Mouse (Mus musculus): ENCODE results near the gene 5730522E02Rik. TPM values are rescaled to one million over a fixed set of nuclear protein-coding genes. Genes with fewer than 3 reads are reported as not detected.
A peak's percentile ranks its signal among the peaks of the same experiment; 100 is the strongest.

5730522E02Rik gene
- polyA plus RNA-seq, 1 experiment = 0.62 TPM

GRCm38 (mm10) chr11:25819789-25820188 lies 390.8 kb downstream of the 5730522E02Rik start:
- DNase-seq (ENCODE audit: low read depth) = no peak

- DNase-seq (ENCODE audit: low read depth) = no peak
Measured at GRCm38 (mm10) chr11:25813446-25813845, 397.1 kb downstream of the 5730522E02Rik start.

DNA sequence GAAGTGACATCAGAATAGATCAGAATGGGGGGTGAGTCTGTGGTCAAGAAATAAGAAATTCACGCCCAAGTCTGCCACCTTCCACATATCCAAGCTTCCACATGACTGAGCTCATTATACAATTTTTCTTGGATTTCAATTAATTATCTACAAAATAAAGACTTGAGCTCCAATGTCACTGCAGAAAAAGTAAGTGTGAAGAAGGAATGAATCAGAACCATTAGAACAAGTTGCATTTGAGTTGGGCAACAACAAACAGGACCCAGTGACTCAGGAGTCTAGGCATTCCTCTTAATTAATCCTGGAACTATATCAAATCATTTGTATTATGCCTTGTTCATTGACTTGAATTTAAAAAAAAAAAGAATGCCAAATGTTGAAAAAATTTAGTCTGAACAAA lies 422.9 kb downstream of the 5730522E02Rik start:
- no peak for DNase-seq (ENCODE audit: low read depth)

- no peak for DNase-seq (ENCODE audit: low read depth)
Measured at GRCm38 (mm10) chr11:25772231-25772630, 438.3 kb downstream of the 5730522E02Rik start.

DNA sequence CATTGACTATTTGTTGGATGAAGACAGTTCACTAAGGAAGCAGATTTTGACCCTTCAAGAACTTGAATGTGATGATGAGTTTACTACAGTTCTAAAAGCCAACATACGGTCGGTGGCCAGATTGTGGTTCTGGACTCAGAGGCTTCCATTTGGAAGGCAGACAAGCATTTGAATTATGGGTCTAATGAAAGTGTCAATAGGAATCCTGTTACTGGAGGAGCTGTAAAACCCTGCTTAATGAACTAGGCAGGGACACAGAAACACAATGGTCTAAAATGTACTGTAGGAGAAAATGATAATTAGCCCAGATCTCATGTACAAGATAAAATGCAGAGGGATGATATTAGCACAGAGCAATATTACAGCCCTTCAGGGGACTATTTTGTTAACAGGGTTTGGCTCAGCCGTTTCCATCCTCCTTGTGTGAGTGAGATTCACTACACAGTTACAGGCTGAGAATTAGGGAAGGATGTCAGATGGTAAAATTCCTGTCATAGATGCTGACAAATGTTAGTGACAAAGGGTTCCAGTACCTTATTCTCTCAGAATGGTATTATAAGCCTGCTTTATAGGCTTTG lies 439.5 kb downstream of the 5730522E02Rik start:
- DNase-seq (ENCODE audit: low read depth) = no peak

DNA sequence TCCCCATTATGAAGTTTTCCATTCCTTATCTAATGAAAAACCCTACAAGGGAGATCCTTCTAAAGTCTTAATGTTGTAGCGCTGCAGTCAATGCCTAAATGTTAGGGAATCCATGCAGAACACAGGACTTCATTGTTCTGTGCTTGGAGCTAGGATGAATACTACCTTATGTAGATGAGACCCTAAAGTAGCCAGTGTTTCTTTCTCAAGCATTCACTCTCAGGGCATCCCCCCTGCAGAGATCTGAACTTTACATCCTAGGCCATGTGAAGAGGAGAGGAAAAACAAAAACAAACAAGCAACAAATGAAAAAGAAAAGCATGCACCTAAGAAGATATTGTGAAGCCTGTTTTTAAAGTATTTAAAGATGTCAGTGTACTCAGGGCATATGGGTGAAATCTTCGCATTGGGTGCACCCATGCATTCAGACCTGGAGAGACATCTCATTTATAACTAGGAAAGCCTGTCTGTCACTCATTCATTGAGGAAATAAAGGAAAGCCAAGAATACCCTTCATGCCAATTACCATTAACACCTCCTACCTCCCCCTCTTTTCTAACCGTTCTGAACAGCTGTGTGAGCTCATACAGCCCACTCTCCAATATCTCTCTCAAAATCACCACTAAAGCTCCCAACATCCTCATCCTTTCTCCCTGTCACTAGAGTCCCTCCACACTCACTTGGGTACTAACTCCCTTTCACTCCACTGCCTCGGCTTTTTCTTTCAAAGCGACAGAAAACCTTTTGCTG lies 442.8 kb downstream of the 5730522E02Rik start:
- no peak for DNase-seq (ENCODE audit: low read depth)

DNA sequence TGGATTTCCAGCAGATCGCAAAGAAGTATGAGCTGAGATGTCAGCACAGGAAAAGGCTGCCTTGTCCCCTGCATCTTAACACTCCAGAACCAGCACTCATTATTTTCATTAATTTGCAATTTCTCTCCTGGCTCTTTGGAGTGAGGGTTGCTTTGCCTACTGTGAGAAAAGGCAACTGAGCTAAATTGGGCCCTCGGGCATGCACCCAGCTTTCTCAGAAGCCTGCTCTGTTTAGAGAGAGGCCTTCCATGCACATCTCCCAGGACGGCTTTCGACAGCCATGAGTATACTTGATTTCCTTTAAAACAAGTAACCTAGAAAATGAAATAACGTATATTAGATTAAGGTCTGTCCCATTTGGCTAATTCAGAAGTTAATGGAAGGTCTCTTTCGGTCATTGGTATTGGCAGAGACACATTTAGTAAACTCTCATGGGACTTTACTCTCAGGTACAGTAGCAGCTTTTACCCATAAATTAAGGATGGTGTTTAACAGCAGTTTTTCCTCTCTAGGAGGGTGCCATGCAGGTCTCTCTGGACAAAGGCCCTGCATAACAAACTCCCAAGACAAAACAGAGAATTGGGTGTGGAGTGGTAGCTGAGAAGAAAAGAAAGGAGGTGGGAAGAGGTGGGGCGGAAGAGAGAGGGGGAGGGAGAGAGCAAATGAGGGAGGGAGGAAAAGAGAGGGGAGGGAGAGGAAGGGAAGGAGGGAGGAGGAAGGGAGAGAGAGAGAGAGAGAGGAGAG lies 457.2 kb downstream of the 5730522E02Rik start:
- no peak for DNase-seq (ENCODE audit: low read depth)

- no peak for DNase-seq (ENCODE audit: low read depth)
Measured at GRCm38 (mm10) chr11:25752418-25752817, 458.1 kb downstream of the 5730522E02Rik start.

DNA sequence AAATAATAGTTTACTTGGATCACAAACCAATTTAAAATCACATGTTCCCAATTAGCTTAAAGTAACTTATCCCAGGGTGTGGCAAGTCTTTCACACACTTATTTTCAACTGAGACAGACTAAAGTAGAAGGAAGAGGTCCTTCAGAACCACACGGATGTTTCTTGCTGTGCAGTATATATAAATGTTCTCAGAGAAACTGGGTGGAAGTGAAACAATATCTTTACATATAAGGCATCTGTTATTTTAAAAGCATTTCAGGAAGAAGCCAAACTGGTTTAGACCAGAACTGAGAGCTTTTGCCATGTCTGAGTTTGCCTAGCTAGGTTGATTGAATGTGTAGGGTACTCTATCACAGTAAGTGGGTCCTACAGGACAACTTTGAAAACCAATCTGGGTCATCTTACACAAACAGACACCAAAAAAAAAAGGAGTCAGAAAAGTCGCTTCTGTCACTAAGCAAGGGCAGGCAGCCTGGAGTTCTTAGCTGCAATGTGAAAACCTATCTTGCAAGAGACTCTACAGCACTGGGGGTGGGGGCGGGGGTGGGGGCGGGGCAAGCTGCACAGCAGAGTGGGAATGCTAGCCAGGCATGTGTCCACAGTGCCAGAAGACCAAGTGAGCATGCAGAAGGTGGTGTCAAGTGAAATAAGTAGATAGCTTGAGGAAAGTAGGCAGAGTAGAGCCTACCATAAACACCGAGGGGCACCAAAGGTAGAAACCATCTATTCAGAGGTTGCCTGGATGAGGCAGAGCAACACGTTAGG lies 463.3 kb downstream of the 5730522E02Rik start:
- no peak for DNase-seq (ENCODE audit: low read depth)

DNA sequence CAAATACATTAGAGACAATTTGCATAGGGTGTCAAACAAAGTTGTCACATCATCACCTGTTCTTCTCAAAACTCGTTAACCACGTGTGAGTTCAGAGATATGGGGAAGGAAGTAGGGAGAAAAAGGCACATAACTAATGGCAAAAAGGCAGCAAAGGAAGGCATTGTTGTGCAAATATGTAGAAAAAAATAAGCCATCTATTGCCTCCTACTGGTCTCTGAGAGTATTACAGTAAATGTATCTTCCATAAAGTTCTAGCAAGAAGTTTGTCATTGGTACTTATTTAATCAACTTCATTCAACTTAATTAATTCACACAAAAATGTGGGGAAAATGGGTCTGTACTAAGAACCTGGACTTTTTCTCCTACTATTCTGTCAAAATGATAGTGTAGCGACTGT lies 466.9 kb downstream of the 5730522E02Rik start:
- no peak for DNase-seq (ENCODE audit: low read depth)

DNA sequence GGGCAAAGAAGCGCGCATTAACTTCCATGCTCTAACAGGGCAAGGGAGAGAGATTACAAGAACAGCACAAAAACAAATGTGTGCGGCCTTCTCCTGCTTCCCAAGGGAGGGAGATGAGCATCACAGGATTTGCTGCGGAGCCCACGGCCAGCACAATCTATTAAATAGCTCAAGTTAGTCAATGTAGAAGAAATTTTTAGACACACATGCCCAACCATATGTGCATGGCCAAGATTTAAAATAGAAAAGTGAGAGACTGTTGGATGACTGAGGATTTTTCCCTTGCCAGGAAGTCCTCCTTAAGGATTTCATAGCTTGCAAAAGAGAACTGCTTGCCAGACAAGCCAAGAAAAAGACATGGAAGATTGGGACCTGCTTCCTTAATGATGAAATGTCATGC lies 473.3 kb downstream of the 5730522E02Rik start:
- DNase-seq (ENCODE audit: low read depth) = no peak

GRCm38 (mm10) chr11:25729476-25729875 lies 481.1 kb downstream of the 5730522E02Rik start:
- no peak for DNase-seq (ENCODE audit: low read depth)

DNA sequence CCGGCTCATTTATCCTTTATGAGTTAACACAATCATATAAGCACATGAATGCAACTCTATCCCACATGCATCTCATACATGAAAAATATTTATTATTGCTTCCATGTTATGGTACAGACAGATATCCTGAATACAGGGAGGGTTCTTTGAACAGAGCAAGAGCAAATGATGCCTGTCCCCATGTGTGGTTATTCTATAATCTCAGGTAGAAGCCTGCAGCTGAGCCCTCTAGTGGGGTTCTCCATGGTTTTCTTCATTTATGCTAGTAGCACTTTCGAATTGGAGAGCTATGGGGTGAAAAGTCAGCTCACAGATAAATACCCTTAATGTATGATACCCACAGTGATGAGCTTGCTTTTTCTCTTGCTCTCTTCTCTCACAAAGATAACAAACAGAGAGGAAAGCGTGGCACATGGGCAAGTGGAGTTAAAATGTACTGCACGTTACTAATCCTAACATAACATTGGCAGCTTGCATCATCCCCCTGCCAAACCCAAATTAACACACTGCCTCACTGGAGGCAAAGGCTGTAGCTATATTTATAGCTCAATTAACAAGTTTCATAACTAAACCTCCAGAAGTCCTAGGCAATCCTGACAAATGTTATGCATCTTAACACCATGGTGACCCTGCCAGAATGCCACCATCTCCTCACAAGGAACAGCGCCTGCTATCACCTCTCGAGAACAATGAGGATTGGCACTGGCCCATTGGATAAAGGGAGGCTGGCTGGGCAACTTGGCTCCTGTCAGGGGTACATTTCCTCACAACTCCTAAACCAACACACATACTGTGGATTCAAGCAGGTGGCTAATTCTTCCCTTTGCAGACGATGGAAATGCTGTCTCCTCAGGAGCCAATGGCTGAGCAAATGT lies 494.9 kb downstream of the 5730522E02Rik start:
- peak; percentile 33 for DNase-seq (ENCODE audit: low read depth)

- DNase-seq (ENCODE audit: low read depth) = no peak
Measured at GRCm38 (mm10) chr11:25710559-25710958, 500.0 kb downstream of the 5730522E02Rik start.

DNA sequence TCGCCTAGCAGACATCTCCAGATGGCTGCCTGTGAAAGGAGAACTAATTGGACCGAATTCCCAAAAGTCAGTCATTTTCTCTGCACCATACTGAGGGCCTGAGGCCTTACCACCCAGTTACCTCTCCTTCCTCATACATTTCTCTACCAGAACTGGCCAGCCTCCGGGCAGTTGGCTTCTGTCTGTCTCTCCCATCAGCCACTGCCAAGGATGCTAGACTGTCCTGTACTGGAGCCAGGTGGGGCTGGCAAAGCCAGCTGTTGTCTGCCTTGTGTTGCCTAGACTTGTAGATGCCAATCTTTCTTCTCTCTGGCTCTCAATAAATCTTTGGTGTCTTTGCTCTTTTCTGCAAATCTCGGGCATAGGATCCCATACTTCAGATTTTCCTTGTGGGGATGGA lies 500.7 kb downstream of the 5730522E02Rik start:
- DNase-seq (ENCODE audit: low read depth) = peak; percentile 27

DNA sequence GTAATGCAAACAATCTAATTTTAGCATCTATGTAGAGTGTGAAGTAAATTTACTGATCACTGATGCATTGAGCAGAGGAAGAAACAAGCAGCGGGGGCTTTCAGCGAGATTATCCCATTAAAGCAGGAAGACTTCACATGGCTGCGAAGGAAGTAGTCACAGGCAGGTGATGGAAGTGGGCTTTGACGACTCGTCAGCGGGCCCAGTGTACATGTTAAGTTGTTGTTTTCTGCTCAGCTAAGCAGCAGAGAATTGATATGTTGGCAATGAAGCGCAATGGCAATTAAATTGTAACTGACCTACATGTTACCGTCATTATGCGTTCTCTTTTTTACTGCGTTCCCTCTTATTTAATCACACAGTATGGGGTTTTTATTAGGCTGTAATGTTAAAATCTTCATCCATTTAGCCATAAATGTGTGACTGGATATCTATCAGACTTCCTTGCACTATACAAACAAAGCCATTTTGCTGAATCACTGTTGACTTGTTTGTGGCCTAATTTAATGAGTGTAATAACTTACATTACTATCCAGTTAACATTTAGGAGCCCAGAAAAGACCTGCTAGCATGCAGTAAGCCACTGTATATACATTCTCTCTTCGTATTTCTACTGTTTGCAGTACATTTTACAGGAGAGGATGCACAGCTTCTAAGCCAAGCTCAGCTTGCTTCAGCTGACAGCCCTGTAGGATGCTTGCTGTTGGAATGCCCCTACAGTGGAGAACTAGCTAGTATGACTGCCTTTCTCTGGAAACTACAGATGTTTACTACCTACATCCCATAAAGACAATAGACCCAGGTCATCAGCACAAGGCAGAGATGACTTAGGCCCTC lies 506.0 kb downstream of the 5730522E02Rik start:
- DNase-seq (ENCODE audit: low read depth) = no peak

DNA sequence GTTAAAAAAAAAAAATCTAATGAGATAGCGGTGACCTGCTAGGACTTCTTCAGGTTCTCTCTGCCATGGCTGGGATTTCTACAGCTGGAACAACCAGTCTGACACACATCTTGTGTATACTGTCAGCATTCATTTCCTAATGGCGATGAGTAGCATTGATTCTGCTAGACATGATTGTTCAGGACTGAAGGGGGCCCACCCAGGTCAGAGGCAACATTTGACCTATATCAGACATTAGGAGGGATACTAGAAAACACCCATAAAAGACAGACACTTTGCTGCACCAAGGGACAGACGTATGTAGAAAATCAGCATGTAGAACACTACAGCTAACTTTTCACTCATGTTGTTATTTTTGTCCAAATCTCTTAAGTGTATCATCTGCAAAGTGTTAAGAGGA lies 507.8 kb downstream of the 5730522E02Rik start:
- no peak for DNase-seq (ENCODE audit: low read depth)

GRCm38 (mm10) chr11:25697508-25698193 lies 512.9 kb downstream of the 5730522E02Rik start:
- no peak for DNase-seq (ENCODE audit: low read depth)

- no peak for DNase-seq (ENCODE audit: low read depth)
Measured at GRCm38 (mm10) chr11:25696168-25696567, 514.4 kb downstream of the 5730522E02Rik start.

DNA sequence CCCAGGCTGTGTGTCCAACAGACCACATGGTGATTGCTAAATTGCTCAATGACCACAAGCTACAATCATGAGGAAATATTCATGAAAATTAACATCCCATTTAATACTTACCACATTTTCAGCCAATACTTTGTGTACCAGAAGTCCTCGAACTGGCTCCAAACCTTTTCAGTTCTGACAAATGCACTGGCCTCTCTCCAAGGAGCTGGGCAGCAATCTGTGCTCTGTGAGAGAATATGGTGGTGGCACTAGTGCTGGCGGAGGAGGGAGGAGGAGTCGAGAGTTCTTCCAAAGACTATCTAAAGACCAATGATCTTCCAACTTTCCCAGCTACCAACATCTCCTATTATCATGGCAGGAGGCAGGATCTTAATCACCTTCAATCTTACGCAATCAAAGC lies 525.8 kb downstream of the 5730522E02Rik start:
- DNase-seq (ENCODE audit: low read depth) = no peak

Data from gonadal fat pad, adult 2 months (tissue).